Mouse (Mus musculus) lung, adult 18-20 months (tissue): ENCODE data around the gene Pcdh9.

Source experiments
- DNase-seq, 2 experiments: peaks; one replicate each; pipeline ENCODE4 v3.0.0; 2022; ENCODE audit warnings: mixed read lengths in 2 of 2

Pcdh9 gene

DNA sequence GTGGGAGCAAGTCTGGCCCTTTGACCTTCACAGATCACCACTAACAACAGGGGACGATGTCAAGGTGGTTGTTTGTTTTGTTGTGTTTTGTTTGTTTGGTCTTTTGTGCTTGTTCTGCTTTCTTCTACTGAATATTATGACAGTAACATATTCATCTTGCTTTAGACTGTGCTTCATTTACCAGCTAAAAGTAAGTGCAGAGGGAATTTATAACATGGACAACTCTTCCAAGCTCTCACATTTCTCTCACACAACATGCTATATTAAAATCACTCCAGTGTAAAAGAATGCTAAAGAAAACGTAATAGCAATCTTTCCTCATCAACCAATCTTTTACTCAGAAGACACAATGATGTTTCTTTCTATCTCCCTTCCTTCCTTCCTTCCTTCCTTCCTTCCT is 787.7 kb downstream of the Pcdh9 start:
- no peak for DNase-seq

DNA sequence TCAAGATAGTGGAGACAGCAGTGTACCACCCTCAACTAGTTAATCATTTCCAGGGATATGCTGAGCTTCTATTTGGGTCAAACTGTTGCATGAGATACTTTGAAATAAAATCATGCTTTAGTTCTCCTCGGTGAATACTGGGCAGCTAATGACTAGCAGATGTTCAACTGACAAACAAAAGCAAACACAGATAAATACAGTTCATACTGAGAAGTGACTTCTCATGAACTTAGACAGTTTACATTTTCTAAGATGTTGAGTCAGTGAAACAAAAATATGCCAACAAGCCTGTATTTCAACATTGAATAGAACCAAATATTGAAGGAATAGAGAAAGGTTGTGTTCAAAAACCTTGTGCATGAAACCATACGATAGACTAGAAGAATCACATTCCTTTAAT is 795.4 kb downstream of the Pcdh9 start:
- DNase-seq: no peak

DNA sequence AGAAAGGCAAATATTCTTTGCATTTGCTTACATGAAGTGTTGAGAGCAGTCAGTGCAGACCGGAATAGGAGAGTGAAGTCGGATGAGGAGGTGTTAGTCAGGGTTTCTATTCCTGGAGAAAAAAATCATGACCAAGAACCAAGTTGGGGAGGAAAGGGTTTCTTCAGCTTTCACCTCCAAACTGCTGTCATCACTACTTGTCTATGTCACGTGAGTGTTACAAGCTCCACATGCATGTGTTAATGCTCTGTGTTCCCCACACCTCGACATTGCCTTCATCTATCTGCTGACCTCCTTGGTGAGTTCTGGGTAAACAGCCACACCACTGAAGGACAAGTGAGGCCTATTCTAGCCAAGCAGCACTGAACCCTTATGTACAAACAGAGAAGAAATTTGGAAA is 797.7 kb downstream of the Pcdh9 start:
- DNase-seq: no peak

DNA sequence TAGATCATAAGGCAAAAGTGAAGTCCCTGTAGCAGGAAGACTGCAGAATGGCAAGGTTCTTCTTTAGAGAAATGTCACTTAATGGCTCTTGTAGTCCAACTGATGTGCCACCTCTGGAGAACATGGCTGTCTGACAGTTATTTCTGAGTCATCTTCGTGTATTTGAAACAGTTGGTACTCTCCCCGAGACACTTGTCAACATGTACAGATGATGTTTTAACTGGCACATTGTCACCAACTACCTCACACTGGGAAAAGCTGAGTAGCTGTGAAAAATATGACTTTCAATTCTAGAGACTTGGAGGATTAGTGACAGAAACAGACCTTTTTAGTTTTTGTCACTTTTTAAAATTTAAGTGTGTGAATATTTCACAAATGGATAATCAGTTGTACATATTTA is 804.8 kb downstream of the Pcdh9 start:
- DNase-seq: no peak

DNA sequence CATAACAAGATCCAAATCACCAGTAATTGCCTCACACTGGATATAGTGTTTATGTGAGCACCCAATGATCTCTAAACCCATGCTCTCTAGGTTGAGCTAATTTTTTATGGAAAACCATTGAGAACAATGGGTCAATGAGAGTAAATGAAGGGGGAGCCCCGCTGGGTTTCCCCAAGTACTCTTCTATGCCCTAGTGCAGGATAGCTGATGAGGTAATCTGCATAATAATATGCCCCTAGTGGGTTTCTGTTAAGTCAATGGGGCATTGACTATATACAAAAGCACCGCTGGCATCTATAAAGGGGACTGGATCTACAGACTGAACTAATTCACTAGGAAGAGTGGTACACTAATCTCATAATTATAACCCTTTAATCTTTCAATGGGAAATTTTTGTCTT is 807.3 kb downstream of the Pcdh9 start:
- DNase-seq: no peak

DNA sequence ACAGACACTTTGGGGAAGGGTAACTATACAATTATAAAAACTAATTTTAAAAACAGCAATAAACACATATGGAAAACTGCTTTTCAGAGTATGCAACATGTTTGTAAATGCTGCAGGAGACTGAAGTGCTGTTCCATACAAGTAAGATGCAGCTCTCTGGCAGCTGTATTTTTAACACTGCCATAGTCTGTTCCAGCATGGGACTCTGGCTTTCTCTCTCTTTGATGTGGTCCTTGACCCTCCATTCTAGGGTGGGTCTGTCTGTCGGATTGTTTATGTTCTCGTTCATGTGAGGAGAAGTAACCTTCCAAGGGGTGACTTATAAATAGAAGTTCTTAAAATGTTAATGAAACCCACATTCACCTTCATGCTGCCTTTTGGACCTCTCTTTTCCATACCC is 809.6 kb downstream of the Pcdh9 start:
- no peak for DNase-seq

DNA sequence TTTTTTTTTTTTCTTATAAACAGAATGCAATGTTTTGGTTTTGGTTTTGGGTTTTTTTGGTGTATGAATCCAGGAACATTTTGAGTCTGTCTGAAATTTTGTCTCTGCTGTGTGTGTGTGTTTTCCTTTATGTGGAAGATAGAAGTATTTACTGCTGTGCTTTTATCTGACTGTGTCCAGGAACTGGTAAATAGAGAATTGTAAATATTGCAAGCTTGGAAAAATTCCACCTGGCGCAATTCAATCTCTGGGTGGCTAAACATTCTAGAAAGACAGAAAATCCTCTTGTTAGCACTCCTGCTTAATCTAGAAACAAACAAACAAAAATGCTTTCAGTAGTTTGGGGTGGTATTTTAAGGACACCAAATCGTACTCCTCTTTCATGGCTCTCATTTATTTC is 814.7 kb downstream of the Pcdh9 start:
- no peak for DNase-seq

DNA sequence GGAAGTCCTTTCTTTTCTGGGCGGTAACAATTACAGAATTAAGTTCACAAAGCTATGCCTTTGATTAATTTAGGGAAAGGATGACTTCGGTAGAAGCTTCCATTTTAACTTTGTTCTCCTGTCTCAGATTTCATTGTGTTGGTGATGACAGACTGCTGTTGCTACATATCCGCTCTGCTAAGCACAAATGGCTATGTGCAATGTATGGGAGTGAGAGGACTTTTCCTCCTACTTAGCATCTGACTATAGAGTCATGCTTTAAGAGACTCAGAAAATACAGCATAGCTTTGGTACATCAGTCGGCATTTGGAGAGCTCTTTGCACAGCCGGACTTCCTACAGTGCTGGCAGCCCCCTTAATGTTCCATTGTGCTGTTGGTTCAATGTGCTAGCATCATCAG is 818.1 kb downstream of the Pcdh9 start:
- DNase-seq: no peak

DNA sequence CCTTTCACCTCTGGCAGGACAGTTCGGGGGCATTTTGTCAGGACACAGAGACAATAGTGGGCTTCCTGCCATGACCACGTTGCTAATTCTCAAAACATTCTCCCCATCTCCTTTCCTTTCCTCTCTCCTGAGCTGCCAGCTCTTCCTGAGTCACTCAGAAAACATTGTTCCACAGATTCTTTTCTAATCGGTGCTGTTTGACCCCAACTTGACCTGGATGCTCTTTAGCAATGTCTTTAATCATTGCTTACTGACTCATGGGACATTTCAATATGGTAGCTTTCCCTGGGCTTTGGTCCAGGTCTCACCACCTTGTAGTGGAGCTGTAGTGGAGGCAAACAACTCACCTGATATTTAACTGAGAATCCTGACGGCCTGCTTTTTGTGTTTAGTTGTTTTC is 820.3 kb downstream of the Pcdh9 start:
- no peak for DNase-seq

DNA sequence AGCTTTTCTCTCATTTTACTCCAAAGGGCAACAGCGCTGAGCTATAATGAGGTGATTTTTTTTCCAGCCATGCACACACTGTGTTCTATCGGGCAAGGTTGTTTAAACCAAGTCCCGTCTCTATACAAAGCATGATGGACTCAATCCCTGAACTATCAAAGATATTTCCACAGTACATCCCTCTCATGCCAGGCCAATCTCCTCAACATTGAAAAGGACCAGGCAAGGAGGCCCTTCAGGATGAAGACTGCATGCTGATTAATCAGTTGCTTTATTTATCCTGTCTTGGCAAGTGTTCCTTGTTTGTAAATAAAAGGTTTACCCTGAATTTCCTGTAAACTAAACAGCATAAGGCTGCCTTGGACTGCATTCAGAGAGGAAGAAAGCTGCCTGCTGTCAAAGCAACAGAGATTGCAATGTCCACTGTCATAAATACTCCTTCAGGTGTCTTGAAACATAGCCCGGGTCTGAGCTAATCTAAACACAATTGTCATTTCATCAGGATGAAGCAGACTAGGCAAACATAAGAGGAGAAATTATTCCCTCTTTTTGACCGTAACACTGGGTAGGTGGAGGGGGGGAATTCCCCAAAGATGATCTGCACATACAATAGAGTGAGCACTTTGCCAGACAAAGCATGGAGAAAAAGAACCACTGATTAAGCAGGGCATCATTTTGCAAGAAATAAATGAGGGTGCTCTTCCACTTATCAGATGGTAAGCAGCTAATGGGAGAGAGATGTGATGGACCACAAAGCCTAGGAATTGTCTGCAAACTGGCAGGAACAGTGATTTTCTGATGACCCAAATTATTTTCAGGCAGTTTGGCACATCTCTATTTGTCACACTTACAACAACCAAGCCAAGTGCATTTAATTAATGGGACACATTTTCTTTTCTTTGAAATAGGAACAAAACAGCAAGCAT is 822.8 kb downstream of the Pcdh9 start:
- no peak for DNase-seq

DNA sequence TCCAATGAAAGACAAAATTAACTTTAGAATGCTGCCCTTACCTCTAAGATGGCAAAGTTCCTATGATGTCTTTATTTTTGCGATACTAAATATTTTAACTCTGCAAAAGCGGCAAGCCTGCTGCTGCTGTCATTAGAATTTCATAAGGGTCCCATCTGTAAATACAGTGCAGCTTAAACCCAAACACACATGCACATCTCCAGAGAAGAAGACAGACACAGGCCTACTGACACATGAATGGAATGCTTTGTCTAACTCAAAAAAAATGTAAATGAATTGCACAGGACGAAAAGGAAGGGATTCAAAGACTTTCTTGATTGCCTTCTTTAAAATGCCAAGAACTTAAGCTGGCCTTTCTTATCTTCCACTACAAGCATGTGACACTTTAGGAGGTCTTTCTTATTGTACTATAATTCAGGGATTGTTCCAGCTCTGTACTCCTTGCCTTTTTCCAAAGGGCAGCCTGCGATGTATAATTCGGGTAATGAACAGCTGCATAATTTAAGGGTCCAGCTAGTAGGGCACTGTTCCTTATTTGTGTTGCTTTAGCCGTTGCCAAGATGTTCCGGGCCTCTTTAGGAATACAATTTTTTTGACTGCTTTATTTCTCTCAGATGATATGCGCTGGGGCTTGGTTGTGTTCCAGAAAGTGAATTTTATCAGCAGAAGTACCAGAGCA is 823.6 kb downstream of the Pcdh9 start:
- no peak for DNase-seq

DNA sequence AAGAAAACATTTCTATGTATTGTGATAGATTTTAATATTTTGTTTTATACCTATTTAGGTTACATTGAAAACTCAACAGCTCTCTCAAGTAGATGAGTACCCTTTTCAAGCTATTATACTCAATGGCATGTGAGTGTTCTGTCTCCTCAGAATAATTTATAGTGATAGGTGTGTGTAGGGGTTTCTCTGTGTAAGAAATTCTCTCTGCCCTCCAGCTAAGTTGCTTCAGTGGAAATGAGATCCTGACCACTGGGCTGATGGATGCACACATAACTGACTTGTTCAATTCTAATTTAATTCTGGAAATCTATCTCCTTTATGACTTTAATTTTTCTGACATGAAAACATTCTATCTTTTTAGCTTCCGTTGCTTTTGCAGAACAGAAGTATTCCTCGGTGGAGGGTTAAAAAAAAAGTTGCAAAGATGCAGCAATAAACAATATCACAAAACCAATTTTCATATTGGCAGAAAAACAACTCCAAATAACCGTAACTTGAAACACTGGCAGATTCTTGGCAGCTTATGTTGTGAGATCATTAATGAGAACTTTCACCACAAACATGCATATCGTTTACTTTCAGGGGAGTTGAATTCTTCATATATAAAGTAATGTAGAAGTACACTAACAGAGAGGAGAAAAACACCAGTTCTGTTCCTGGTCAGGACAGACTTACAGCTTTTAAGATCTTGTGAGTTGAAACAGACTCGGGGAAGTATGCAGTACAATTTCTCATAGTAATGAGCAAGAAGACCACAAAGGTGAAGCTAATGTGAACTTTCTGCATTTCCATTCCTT is 828.5 kb downstream of the Pcdh9 start:
- DNase-seq: no peak

DNA sequence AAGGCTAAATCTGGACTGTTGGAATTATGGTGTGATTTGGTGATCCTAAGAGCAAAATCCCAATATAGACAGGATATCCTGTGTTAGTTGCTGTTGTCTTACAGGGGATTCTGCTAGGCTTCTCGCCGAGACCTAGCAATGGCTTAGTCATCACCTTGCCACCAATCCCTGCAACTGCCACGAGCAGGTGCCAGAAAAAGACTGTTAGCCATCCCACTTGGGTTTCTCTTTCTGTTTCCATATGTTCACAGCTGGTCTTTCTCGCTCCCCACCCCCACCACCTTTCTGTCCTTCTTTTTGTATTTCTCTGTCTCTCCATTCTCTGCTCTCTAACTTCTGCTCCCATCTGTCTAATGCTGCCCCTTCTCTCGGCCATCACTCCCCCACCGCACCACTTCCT is 831.7 kb downstream of the Pcdh9 start:
- no peak for DNase-seq

DNA sequence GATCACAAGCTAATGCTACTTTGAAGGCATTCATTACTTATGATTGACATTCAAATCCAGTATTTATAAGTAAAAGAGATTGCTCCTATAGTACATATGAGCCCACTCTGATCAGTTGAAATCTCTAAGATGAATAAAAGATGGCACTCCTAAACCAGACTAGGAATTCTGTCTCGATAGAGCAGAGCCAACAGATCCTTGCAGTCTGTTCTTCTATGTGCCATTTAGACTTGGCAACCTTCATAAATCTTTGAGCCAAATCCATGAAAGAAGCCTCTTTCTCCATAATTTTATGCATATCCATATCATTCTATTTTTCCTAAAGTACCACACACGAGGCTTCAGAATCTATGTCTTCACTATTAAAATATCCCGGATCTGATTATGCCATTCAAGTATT is 834.5 kb downstream of the Pcdh9 start:
- DNase-seq: no peak

DNA sequence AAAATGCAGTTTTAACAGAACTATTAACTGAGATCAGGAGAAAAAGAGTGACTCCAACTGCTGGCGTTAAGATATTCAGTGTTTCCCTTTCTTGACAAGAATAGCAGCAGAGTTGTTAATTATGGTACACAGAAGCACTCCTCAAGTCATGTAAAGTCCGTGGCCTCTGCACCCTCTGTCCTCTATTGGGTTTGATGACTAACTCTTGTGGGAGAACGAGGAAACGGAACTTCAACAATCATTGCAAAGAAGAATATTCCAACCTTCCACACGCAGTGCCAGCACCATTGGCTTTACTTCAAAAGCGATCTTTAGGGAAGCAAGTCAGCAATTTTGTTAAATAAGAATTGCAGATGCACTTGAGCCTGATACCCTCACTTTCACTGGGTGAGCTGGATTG is 849.9 kb downstream of the Pcdh9 start:
- DNase-seq: no peak

DNA sequence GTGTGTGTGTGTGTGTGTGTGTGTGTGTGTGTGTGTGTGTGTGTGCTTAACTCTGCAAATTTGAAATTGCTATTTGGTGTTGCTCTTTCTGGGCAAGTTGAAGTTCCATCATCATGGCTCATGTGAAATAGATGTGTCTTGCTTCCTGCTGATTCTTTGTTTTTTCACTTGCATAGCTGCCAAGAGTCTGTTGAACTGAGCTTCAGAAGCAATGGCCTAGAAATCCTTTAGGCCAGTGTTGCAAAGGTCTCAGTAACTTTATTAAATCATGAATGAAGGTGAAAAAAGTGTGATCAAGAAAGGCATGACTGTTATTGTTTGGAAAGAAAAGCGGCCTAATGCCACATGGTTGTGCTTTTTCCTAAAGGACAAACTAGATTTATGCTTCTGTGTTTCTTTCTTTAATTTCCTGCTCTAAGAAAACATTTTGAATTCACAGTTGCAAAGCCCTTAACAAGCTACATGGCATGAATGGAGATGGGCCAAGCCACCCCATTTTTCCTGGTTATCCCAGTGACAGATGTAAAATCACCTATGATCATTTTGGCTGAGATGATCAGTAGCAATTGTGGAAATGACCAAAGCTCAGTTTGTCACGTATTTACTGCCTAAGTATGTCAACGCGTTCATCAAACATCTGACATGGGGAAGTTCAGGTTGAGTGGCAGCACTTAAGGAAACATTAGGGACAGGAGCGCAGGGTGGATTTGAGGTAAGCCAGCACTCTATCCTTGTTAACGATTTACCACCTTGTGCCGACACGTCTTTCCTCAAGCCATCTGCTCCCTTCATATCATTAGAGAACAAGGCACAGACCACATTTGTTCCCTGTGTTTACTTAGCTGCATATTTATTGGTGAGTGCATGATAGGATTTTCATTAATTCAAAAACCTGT is 850.9 kb downstream of the Pcdh9 start:
- no peak for DNase-seq

DNA sequence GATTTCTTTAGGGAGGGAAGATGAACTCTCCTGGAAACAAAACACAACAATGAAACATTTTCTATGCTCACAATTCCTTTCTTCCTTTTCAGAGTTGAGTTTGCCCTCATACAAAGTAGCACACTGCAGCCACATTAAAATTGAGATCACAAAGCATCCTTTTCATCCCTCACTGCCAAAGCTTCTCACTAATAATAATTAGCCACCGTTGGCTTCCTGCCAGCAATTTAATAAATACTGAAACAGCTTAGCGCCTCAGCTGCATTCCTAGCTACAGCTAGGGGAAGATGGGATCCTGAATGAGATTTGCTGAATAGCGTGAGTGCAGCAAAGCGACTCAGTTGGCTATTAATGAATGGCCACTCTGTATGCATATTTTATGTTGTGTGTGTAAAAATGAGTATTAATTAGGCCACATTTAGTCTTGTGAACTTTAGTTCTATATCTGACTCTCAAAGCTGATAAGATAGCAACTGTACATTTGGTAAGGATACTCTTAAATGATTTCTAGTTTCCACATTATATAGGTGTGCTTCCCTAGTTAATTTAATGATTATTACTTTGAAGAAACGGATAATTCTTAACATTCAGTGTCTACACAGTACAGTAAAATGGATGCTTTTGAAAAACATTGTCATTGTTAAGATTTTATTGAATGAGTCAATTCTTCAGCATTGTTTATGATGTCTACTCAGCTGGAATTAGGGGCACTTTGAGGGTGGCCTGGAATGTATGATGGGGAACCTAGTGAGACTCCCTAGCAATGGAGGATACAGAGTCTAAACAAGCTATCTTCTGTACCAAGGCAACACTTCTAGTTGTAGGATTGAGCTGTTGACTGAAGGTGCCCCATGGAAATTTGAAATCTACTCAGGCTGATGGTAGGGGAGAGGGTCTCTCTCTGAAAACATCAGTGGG is 881.1 kb downstream of the Pcdh9 start:
- no peak for DNase-seq
